Mouse (Mus musculus) liver, embryonic 13.5 days (tissue): ENCODE measurements around the gene Vmn1r17. TPM values are rescaled to one million over a fixed set of nuclear protein-coding genes. Genes with fewer than 3 reads are reported as not detected.
"Not testable (repeated sequence)": the region's sequence is repeated elsewhere in the genome, so short reads cannot be mapped to it uniquely, and the experiment has no call there.

Source experiments
- ATAC-seq: fragments of 200-750 bp; cut with Nextera tagmentation; 2 replicates; pipeline ENCODE4 v1.8.0; 2017; ENCODE audit warnings: low read depth, mild to moderate bottlenecking, moderate number of reproducible peaks, moderate library complexity
- DNase-seq: peaks from one replicate; pipeline ENCODE4 v3.0.0; 2022
- H3K27ac ChIP-seq: fragments of 300-500 bp; sonication (generic); 2 replicates; pipeline ENCODE4 v1.5.1; 2015; ENCODE audit warnings: moderate library complexity, mild to moderate bottlenecking, inconsistent platforms
- H3K27me3 ChIP-seq: fragments of 300-500 bp; sonication (generic); 2 replicates; pipeline ENCODE4 v1.6.1; 2015; ENCODE audit warnings: mild to moderate bottlenecking, inconsistent platforms
- H3K36me3 ChIP-seq: fragments of 300-500 bp; sonication (generic); 2 replicates; pipeline ENCODE4 v1.6.1; 2015; ENCODE audit warnings: mild to moderate bottlenecking, inconsistent platforms
- H3K4me1 ChIP-seq: fragments of 300-500 bp; sonication (generic); replicated peaks from 2 replicates; pipeline ENCODE4 v1.6.1; 2015; ENCODE audit warnings: inconsistent platforms
- H3K4me2 ChIP-seq: fragments of 300-500 bp; sonication (generic); 2 replicates; pipeline ENCODE4 v1.6.1; 2015; ENCODE audit warnings: inconsistent platforms, mild to moderate bottlenecking, moderate library complexity
- H3K4me3 ChIP-seq: fragments of 300-500 bp; sonication (generic); replicated peaks from 2 replicates; pipeline ENCODE4 v1.5.1; 2015; ENCODE audit warnings: mild to moderate bottlenecking, inconsistent platforms
- H3K9ac ChIP-seq: fragments of 300-500 bp; sonication (generic); 2 replicates; pipeline ENCODE4 v1.6.1; 2015; ENCODE audit warnings: mild to moderate bottlenecking, inconsistent platforms
- H3K9me3 ChIP-seq: fragments of 300-500 bp; sonication (generic); replicated peaks from 2 replicates; pipeline ENCODE4 v1.6.1; 2016; ENCODE audit warnings: inconsistent platforms
- WGBS: fragments of 180-500 bp; shearing (Covaris S2); methylation state at CpG from one replicate; pipeline ENCODE4 v1.1.7; 2015; ENCODE audit not compliant: insufficient replicate concordance; 5-methylcytosine and 5-hydroxymethylcytosine counted together
- polyA plus RNA-seq: library from polyadenylated mRNA; unstranded; fragments of >200 nt; fragmentation: Nextera tagmentation; extraction: Ambion mirVana; gene quantifications from 2 replicates; pipeline ENCODE4 v1.2.1, GENCODE M21; 2015

Vmn1r17 gene
- not detected in 2 replicates for polyA plus RNA-seq

GRCm38 (mm10) chr6:57363627-57364026 lies at the start of gene Vmn1r17:
Gene Vmn1r17 (minus strand): TSS chr6:57363727.
- no peak for ATAC-seq
- H3K36me3 ChIP-seq = no peaks in the 10 kb centered on the region
- no peaks in the 10 kb centered on the region for H3K4me1 ChIP-seq
- no peak within 1 kb of the TSS for H3K4me3 ChIP-seq
- no peaks in the 10 kb centered on the region for H3K27me3 ChIP-seq
- no peaks in the 10 kb centered on the region for H3K9me3 ChIP-seq
- no peak within 1 kb of the TSS for H3K9ac ChIP-seq
- WGBS = 55% methylated on average over 1 of the region's 1 CpGs
- H3K27ac ChIP-seq = no peak within 1 kb of the TSS
- DNase-seq = no peak
- no peak within 1 kb of the TSS for H3K4me2 ChIP-seq

DNA sequence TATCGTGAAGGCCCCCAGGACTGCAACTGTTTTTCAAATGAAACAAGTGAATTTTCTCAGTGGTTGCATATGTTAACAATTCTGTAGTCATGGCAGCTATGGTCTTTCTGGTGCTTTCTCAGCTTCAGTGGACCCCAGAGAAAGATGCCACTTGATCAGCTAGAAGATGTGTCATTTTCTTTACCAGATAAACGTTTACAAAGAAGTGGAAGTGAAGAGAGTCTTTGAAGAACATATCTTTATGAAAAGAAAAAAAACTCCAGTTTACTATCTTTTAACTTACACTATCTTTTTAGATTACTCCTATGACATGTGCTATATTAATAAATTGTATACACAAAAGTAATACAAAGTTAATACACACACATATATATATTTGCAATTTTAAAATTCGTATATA lies 40.0 kb upstream of the Vmn1r17 start, which contains the start of gene Vmn1r19:
Gene Vmn1r19, plus strand, starts transcription at position 301 of the 400 bp plus-strand sequence.
- DNase-seq, H3K27me3 ChIP-seq, H3K4me2 ChIP-seq, H3K9ac ChIP-seq, H3K9me3 ChIP-seq, H3K36me3 ChIP-seq, ATAC-seq, H3K4me3 ChIP-seq, H3K4me1 ChIP-seq, H3K27ac ChIP-seq: not testable (repeated sequence)
- 37% methylated on average over 3 of the region's 3 CpGs for WGBS

GRCm38 (mm10) chr6:57395683-57396082 lies 32.2 kb upstream of the Vmn1r17 start, which contains the start of gene Vmn1r18:
Gene Vmn1r18 (minus strand): TSS chr6:57395783.
- ATAC-seq = no peak
- Histone ChIP-seq H3K27me3 (no peaks in the 10 kb centered on the region), H3K4me1 (no peaks in the 10 kb centered on the region), H3K9ac (no peak within 1 kb of the TSS), H3K9me3 (no peaks in the 10 kb centered on the region), H3K27ac (no peak within 1 kb of the TSS), H3K36me3 (no peaks in the 10 kb centered on the region), H3K4me2 (no peak within 1 kb of the TSS), H3K4me3 (no peak within 1 kb of the TSS)
- no peak for DNase-seq

DNA sequence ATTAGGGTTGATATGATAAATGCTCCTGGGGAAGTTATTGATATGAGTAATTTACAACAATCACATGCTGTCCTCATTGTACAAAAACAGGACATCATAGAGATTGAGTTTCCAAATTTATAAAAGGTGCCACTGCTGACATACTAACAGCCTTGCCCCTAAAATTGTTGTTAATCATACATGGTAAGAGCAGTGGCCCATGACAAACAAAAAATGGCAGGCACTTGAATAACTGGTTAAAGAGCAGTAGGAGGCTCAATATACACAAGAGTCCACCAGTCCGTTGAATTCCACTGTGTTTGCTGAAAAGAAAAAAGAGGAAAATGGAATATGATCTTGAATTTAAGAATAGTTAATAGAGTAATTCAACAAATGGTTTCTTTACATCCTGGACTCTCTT lies 4.0 kb upstream of the Vmn1r17 start:
- H3K4me1 ChIP-seq = no peaks in the 10 kb centered on the region
- ATAC-seq (no peak), DNase-seq (no peak)
- no peak overlapping the region for H3K9ac ChIP-seq
- 71% methylated on average over 1 of the region's 1 CpGs for WGBS
- H3K27me3 ChIP-seq = no peaks in the 10 kb centered on the region
- no peak overlapping the region for H3K4me3 ChIP-seq
- H3K4me2 ChIP-seq = no peak overlapping the region
- H3K36me3 ChIP-seq = no peaks in the 10 kb centered on the region
- H3K9me3 ChIP-seq = no peaks in the 10 kb centered on the region
- H3K27ac ChIP-seq = no peak overlapping the region

- not testable (repeated sequence) for H3K9me3 ChIP-seq, H3K4me1 ChIP-seq, H3K36me3 ChIP-seq, H3K27ac ChIP-seq, H3K4me3 ChIP-seq, DNase-seq, H3K27me3 ChIP-seq, H3K9ac ChIP-seq, H3K4me2 ChIP-seq, ATAC-seq
- 77% methylated on average over 1 of the region's 1 CpGs for WGBS
These were observed 2.3 kb upstream of the Vmn1r17 start for GRCm38 (mm10) chr6:57365866-57366265.

DNA sequence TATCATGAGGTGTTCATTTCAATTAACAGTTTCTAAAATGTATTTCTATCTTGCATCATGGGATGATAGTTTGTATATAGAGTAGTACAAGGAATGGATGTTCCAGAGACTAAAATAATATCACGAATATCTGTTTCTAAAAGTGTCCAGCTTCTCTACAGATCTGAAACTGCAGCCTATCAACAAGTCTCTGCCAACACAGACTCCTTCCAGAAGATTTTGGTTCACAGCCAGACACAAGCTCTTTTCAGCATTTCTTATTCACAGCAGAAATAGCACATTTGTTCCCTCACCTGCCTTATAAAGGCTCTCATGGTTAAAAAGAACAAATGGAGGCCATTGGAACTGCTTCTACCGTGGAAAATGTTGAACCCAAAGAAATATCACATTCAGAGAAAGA lies 6.7 kb downstream of the Vmn1r17 start:
- no peaks in the 10 kb centered on the region for H3K4me1 ChIP-seq
- no peaks in the 10 kb centered on the region for H3K36me3 ChIP-seq
- H3K4me2 ChIP-seq = no peak overlapping the region
- H3K9ac ChIP-seq = no peak overlapping the region
- no peak for ATAC-seq
- DNase-seq = no peak
- no peak overlapping the region for H3K27ac ChIP-seq
- H3K27me3 ChIP-seq = no peaks in the 10 kb centered on the region
- WGBS = 46% methylated on average over 2 of the region's 2 CpGs
- no peaks in the 10 kb centered on the region for H3K9me3 ChIP-seq
- H3K4me3 ChIP-seq = no peak overlapping the region

DNA sequence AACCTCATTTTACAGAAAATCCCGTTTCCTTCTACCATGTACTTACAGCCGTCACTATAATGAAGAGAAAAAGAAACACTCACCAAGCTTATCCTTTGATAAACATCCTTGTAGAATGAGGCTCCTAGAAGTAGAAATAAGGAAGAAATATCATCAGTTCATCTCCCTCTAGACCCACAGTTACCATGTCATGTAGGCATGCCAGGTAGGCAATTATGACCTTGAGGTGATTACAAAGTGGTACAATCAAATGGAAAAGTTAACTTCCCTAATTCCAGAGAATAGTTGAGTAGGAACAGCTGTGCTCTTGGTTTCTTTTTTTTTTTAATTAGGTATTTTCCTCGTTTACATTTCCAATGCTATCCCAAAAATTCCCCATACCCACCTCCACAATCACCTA lies 34.1 kb downstream of the Vmn1r17 start, which contains the start of gene Vmn1r16:
Gene Vmn1r16, minus strand, starts transcription at position 101 of the 400 bp plus-strand sequence.
- 53% methylated on average over 3 of the region's 3 CpGs for WGBS
- H3K27ac ChIP-seq = no peak within 1 kb of the TSS
- no peak within 1 kb of the TSS for H3K4me2 ChIP-seq
- no peaks in the 10 kb centered on the region for H3K4me1 ChIP-seq
- no peaks in the 10 kb centered on the region for H3K9me3 ChIP-seq
- no peak for ATAC-seq
- H3K36me3 ChIP-seq = no peaks in the 10 kb centered on the region
- H3K4me3 ChIP-seq = no peak within 1 kb of the TSS
- H3K9ac ChIP-seq = no peak within 1 kb of the TSS
- no peaks in the 10 kb centered on the region for H3K27me3 ChIP-seq
- DNase-seq = no peak

GRCm38 (mm10) chr6:57326176-57326575 lies 37.4 kb downstream of the Vmn1r17 start:
- no peak for DNase-seq
- Histone ChIP-seq H3K27ac (no peak overlapping the region), H3K4me1 (no peaks in the 10 kb centered on the region), H3K4me3 (no peak overlapping the region), H3K36me3 (no peaks in the 10 kb centered on the region), H3K9ac (no peak overlapping the region), H3K9me3 (no peaks in the 10 kb centered on the region), H3K27me3 (no peaks in the 10 kb centered on the region), H3K4me2 (no peak overlapping the region)
- no peak for ATAC-seq

Other genes starting within 250 kb of the Vmn1r17 start
- not detected in 2 replicates for gene Vmn1r11, start 230.3 kb downstream of the Vmn1r17 start, polyA plus RNA-seq
- gene Vmn1r12, start 206.8 kb downstream of the Vmn1r17 start, polyA plus RNA-seq = not detected in 2 replicates
- gene Vmn1r13, start 160.4 kb downstream of the Vmn1r17 start, polyA plus RNA-seq = not detected in 2 replicates
- not detected in 2 replicates for gene Vmn1r14, start 132.0 kb downstream of the Vmn1r17 start, polyA plus RNA-seq
- not detected in 2 replicates for gene Vmn1r15, start 105.8 kb downstream of the Vmn1r17 start, polyA plus RNA-seq
- gene Vmn1r16, start 34.2 kb downstream of the Vmn1r17 start, polyA plus RNA-seq = not detected in 2 replicates
- not detected in 2 replicates for gene Vmn1r18, start 32.1 kb upstream of the Vmn1r17 start, polyA plus RNA-seq
- not detected in 2 replicates for gene Vmn1r19, start 40.1 kb upstream of the Vmn1r17 start, polyA plus RNA-seq
- not detected in 2 replicates for gene Vmn1r20, start 65.2 kb upstream of the Vmn1r17 start, polyA plus RNA-seq
- 2.5 and 2.7 TPM in 2 replicates for gene Ppm1k, start 171.7 kb upstream of the Vmn1r17 start, polyA plus RNA-seq
- gene Herc6, start 217.3 kb upstream of the Vmn1r17 start, polyA plus RNA-seq = 3.1 and 4.9 TPM in 2 replicates